Mouse (Mus musculus) intestine, postnatal 0 days (tissue): ENCODE measurements around the gene Wdr60. TPM values are rescaled to one million over a fixed set of nuclear protein-coding genes. Genes with fewer than 3 reads are reported as not detected.
A peak's percentile ranks its signal among the peaks of the same experiment; 100 is the strongest.

Experiments used
- ATAC-seq: fragments of 200-750 bp; cut with Nextera tagmentation; 2 replicates; pipeline ENCODE4 v1.8.0; 2017; ENCODE audit warnings: mild to moderate bottlenecking, moderate TSS enrichment, moderate library complexity
- H3K27ac ChIP-seq: fragments of 300-500 bp; sonication (generic); 2 replicates; pipeline ENCODE4 v1.5.1; 2014; ENCODE audit warnings: mild to moderate bottlenecking, low read depth, low read length, moderate library complexity
- H3K27me3 ChIP-seq: fragments of 300-500 bp; sonication (generic); replicated peaks from 2 replicates; pipeline ENCODE4 v1.6.1; 2014; ENCODE audit warnings: low read length, mixed read lengths; ENCODE audit not compliant: control insufficient read depth, insufficient read depth
- H3K36me3 ChIP-seq: fragments of 300-500 bp; sonication (generic); 2 replicates; pipeline ENCODE4 v1.6.1; 2014; ENCODE audit warnings: mild to moderate bottlenecking, moderate library complexity; ENCODE audit not compliant: control insufficient read depth, insufficient read depth
- H3K4me1 ChIP-seq: fragments of 300-500 bp; sonication (generic); replicated peaks from 2 replicates; pipeline ENCODE4 v1.6.1; 2014; ENCODE audit warnings: antibody characterized with exemption, low read length, mixed read lengths; ENCODE audit not compliant: control insufficient read depth, insufficient read depth
- H3K4me2 ChIP-seq: fragments of 300-500 bp; sonication (generic); replicated peaks from 2 replicates; pipeline ENCODE4 v1.6.1; 2014; ENCODE audit warnings: low read depth, mild to moderate bottlenecking, moderate library complexity
- H3K4me3 ChIP-seq: fragments of 300-500 bp; sonication (generic); 2 replicates; pipeline ENCODE4 v1.5.1; 2014; ENCODE audit warnings: low read depth, low read length
- H3K9ac ChIP-seq: fragments of 300-500 bp; sonication (generic); 2 replicates; pipeline ENCODE4 v1.6.1; 2014; ENCODE audit warnings: mild to moderate bottlenecking, low read depth, low read length
- H3K9me3 ChIP-seq: fragments of 300-500 bp; sonication (generic); 2 replicates; pipeline ENCODE4 v1.6.1; 2016; ENCODE audit warnings: mixed run types; ENCODE audit not compliant: control insufficient read depth
- CTCF ChIP-seq: sonication (generic); IDR thresholded peaks from 2 replicates; pipeline ENCODE4 v1.5.1; 2016; ENCODE audit warnings: low read depth, mild to moderate bottlenecking, control low read depth, antibody characterized with exemption, moderate library complexity
- WGBS: fragments of 180-500 bp; shearing (Covaris S2); extraction: QIAGEN DNeasy Blood & Tissue Kit; methylation state at CpG from one replicate; pipeline ENCODE4 v1.1.7; 2014; 5-methylcytosine and 5-hydroxymethylcytosine counted together
- polyA plus RNA-seq: library from polyadenylated mRNA; unstranded; fragments of >200 nt; fragmentation: Nextera tagmentation; extraction: Ambion mirVana; gene quantifications from 2 replicates; pipeline ENCODE4 v1.2.1, GENCODE M21; 2015

The Wdr60 gene
- polyA plus RNA-seq, 1 experiment from 2014 or later, result 4.4 TPM

DNA sequence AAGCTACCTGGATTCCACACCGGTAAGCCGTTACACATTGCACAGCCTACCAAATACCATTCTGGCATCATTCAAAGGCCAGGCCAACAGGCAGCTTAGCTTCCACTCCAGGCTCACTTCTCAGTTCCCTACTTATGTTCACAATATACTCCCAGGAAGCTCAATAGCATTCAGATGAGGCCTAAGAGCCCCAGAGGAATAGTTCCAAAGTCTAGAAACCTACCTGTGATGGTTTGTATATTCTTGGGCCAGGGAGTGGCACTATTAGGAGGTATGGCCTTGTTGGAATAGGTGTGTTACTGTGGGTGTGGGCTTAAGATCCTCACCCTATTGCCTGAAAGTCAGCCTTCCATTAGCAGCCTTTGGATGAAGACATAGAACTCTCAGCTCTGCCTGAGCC is 8.2 kb upstream of the Wdr60 start:
- no peaks in the 10 kb centered on the region for H3K27me3 ChIP-seq
- no peak for TF ChIP-seq CTCF
- WGBS, result 91% methylated on average over 2 of the region's 2 CpGs
- no peak overlapping the region for H3K4me2 ChIP-seq
- no peaks in the 10 kb centered on the region for H3K36me3 ChIP-seq
- no peaks in the 10 kb centered on the region; the same call in 1 of the 2 replicates for H3K4me1 ChIP-seq
- no peaks in the 10 kb centered on the region for H3K9me3 ChIP-seq
- no peak overlapping the region for H3K27ac ChIP-seq
- ATAC-seq, result peak; percentile 39
- no peak overlapping the region for H3K9ac ChIP-seq
- no peak overlapping the region for H3K4me3 ChIP-seq

DNA sequence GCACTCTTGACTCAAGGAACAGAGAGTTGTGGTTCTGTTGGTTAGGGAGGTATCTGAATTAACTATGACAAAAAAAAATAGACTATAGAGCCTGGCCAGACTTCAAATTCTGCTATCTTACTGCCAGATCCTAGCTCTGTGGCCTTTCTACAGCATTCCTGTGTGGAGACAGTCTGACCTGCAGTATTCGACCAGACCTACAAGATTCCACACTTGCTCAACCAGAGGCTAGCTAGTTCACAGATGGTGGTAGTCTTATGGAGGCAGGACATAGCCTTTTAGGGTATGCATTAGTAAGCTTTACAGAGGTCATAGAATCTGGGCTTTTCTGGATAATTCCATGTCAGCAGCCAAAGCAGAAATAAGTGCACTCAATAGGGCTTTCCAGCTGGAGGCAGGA is 7.7 kb upstream of the Wdr60 start:
- Histone ChIP-seq H3K4me1 (no peaks in the 10 kb centered on the region; the same call in 1 of the 2 replicates), H3K9ac (no peak overlapping the region), H3K27ac (no peak overlapping the region), H3K4me2 (no peak overlapping the region), H3K9me3 (no peaks in the 10 kb centered on the region), H3K36me3 (no peaks in the 10 kb centered on the region), H3K4me3 (no peak overlapping the region), H3K27me3 (no peaks in the 10 kb centered on the region)
- no peak for ATAC-seq
- no peak for TF ChIP-seq CTCF
- 93% methylated on average over 1 of the region's 1 CpGs for WGBS

DNA sequence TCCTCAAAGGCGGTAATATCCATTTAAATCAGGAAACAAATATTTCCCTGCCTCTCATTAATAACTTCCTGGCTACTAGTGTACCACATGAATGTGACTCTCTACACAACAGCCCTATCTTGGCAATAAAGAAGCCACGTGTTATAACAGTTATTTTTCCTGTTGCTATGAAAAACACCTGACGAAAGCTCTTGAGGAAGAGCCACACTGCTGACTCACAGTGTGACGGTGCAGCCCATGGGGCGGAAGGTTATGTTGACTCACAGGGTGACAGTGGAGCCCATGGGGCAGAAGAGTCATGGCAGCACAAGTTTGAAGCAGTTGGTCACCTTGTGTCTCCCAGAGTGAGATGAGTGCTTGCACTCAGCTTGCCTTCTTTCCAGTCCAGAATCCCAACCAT is 6.6 kb upstream of the Wdr60 start:
- no peak overlapping the region for H3K9ac ChIP-seq
- no peak overlapping the region for H3K4me3 ChIP-seq
- ATAC-seq, result peak; percentile 95
- no peaks in the 10 kb centered on the region for H3K27me3 ChIP-seq
- no peaks in the 10 kb centered on the region for H3K9me3 ChIP-seq
- no peaks in the 10 kb centered on the region for H3K36me3 ChIP-seq
- no peaks in the 10 kb centered on the region; the same call in 1 of the 2 replicates for H3K4me1 ChIP-seq
- H3K27ac ChIP-seq, result no peak overlapping the region
- WGBS, result 29% methylated on average over 5 of the region's 5 CpGs
- H3K4me2 ChIP-seq, result no peak overlapping the region; the same call in 1 of the 2 replicates
- no peak for TF ChIP-seq CTCF

DNA sequence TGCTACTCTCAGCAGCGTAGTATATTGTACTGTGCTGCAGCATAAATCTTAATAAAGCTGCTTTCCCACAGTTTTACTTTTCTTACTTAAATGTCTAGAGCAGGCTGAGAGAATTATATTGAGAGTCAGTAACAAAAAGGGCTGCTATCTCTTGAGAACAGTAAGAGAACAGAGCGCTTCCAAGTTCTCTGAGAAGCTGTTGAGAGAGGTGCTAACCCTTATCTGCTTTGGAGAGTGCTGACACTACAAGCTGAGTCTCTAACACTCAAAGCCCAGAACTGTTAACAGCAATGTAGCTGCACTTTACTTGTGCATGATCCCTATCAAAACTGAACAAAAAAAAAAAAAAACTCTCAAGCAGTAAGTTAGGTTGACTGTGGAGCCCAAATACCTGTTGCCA is 2.5 kb upstream of the Wdr60 start:
- no peak for TF ChIP-seq CTCF
- Histone ChIP-seq H3K4me1 (no peaks in the 10 kb centered on the region), H3K4me3 (no peak overlapping the region), H3K27me3 (no peaks in the 10 kb centered on the region), H3K36me3 (no peaks in the 10 kb centered on the region), H3K4me2 (no peak overlapping the region), H3K9ac (no peak overlapping the region), H3K9me3 (no peaks in the 10 kb centered on the region), H3K27ac (no peak overlapping the region)
- 81% methylated on average over 2 of the region's 2 CpGs for WGBS
- no peak for ATAC-seq

DNA sequence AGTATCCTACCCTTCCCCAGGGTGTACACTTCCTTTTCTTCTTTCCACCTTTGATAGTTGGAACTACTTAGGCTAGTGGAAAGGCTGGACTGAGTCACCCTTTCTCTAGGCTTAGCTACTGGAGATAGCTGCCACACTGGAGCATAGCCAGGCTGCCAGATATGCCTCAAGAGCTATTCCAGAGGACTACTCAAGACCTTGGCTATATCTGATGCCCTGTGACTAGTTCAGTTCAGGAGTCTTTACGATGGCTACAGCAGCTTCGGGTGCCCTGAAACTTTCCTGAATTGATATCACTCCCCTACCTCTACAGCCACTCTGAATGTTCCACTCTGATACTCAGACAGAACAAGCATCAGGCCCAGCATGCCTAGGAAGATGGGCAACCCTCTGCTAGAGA is 1.9 kb upstream of the Wdr60 start:
- no peak for TF ChIP-seq CTCF
- Histone ChIP-seq H3K4me2 (no peak overlapping the region), H3K27me3 (no peaks in the 10 kb centered on the region), H3K4me1 (no peaks in the 10 kb centered on the region), H3K36me3 (no peaks in the 10 kb centered on the region), H3K9ac (no peak overlapping the region), H3K27ac (no peak overlapping the region), H3K9me3 (no peaks in the 10 kb centered on the region), H3K4me3 (no peak overlapping the region)
- WGBS, result 87% methylated on average over 2 of the region's 2 CpGs
- no peak for ATAC-seq

DNA sequence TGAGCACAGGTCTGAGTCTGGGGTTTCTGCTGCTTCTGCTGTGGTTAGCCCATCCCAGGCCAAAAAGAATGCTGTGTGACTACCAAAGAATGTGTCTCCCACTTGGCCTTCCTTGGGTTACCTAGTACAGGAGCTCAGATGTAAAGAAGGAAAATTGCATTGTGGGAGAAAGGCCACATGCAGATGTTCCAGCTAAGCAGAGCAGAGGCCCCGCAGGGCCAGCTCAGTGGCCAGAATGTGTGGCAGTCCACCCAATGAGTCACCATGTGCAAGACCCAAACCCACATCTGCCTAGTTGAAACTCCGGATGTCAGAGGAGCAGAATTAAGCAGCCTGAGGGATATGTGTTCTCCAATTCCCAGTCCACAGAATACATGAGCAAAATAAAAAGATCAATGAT is 4.5 kb downstream of the Wdr60 start:
- no peaks in the 10 kb centered on the region for H3K9me3 ChIP-seq
- H3K27ac ChIP-seq, result no peak overlapping the region
- no peaks in the 10 kb centered on the region for H3K27me3 ChIP-seq
- H3K9ac ChIP-seq, result no peak overlapping the region
- H3K36me3 ChIP-seq, result no peaks in the 10 kb centered on the region
- H3K4me3 ChIP-seq, result no peak overlapping the region
- 87% methylated on average over 2 of the region's 2 CpGs for WGBS
- TF ChIP-seq CTCF, result no peak
- no peak overlapping the region for H3K4me2 ChIP-seq
- no peak for ATAC-seq
- H3K4me1 ChIP-seq, result no peaks in the 10 kb centered on the region

DNA sequence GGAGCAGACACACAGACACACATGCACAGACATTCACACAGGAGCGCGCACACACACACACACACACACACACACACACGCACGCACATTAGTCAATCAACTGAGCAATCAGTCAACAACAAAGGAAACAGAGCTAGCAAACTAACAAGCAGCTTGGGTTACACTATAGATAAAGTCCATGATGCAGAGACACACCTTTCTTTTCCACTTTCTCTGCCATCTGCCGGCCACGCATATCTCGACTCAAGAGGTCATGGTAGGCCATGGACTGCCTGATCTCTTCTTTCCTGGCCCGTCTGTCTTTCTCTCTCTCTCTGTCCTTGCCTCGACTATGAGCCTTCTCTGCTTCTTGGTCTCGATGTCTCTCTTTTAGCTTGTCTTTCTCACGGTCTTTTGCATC is 7.2 kb downstream of the Wdr60 start:
- WGBS, result 81% methylated on average over 11 of the region's 11 CpGs

More for the DNA sequence above, 7.2 kb downstream of the Wdr60 start:
- Histone ChIP-seq H3K27ac (no peak overlapping the region), H3K9me3 (no peaks in the 10 kb centered on the region), H3K4me3 (no peak overlapping the region), H3K27me3 (no peaks in the 10 kb centered on the region), H3K36me3 (peaks cover 4% of the 10 kb centered on the region; the same call in 1 of the 2 replicates), H3K4me2 (no peak overlapping the region), H3K9ac (no peak overlapping the region), H3K4me1 (no peaks in the 10 kb centered on the region)
- no peak for ATAC-seq
- no peak for TF ChIP-seq CTCF
